Mouse (Mus musculus) right cerebral cortex, postnatal 10 days (tissue): ENCODE results near the gene Cdh23.
A peak's percentile ranks its signal among the peaks of the same experiment; 100 is the strongest.

Experiments used
- DNase-seq, 2 experiments: peaks; one replicate each; pipeline ENCODE4 v3.0.0; 2021; ENCODE audit warnings: low spot score in 2 of 2

Gene Cdh23

DNA sequence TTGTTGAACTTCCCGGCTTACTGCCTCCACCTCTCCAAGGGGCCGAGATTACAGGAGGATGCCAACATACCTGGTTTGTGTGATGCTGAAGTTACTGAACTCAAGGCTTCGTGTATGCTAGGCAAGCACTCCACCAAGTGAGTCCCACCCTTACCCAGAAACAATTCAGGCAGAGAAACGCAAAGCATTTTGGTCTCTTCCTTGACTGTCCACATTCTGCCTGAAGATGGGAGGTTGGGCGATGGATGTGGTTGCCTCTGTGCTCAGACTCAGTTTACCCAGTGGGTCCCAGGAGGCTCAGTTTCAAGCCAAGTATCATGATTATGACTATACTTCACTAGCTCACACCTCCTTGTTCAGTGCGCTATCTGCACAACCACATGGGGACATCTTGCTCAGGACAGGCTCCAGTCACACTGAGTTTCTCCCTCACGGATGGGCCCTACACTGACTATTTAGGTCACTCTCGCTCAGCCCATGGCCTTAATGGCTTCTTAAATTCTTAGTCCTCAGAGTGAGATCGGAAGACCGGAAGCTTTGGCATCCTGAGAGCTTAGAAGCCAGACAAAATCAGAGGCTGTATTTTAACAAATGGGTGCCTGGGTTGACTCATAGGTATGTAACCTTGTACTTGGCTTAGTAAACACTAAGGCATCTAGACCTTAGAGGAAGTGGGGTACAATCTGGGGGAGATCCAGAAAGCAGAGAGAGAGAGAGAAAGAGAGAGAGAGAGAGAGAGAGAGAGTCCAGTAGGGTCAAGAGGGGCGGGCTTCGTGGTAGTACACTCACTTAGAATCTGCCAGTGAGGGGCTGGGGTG, 118.2 kb downstream of the Cdh23 start:
- no peak for DNase-seq

DNA sequence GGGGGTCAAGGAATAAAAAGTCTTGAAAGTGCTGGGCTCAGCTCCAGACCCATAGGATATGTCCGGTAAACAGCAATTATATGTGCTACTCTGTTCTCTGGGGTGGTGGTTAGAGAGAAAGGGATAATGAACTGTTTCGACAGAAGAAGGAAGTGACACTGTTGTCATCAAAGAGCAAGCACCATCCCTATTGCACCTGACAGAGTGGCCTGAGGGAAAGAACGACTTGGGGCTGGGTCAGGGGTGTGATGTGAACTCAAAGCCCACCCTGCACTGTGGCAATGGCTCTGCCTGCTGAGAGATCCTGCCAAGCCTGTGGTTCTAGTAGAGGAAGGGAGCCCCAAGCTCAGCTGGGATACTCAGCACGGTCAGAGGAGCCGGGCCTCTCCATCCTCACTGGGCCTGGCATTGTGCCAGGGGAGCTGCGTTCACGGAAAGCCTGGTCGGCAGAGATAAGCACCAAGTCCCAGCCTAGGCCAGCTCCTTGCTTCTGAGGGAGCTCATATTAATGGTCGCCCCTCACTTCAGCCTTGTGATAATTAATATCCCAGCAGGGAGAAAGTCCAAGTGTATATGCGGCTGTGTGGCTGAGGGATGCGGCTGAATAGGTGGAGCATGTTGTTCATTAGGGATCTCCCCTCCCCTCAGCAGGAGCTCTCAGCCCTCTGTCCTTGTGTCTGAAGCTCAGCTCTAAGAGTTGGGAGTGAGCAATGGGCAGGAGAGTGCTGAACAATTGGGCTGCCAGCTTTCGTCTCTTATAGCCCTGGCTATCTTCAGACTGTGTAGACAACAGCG, 119.0 kb downstream of the Cdh23 start:
- DNase-seq, result peak in 1 of 2 experiments; percentile 36

DNA sequence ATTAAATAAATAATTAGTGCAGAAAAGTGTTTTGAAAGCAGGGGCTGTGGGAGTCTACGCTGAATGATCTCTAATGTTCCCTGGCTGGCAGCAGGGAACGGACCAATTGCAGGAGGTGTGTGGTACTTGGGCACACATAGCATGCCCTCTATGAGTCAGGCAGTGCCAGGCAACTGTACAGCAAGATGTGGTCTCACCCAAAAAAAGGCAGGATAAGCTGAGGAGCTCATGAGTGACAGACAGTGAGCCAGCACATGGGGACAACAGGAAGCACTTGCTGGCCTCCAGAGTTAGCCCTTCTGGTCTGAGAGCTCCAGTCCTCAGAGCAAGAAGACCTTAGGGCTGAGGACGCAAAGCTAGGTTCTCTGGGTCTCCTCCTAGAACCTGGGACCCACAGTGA, 121.4 kb downstream of the Cdh23 start:
- no peak for DNase-seq

DNA sequence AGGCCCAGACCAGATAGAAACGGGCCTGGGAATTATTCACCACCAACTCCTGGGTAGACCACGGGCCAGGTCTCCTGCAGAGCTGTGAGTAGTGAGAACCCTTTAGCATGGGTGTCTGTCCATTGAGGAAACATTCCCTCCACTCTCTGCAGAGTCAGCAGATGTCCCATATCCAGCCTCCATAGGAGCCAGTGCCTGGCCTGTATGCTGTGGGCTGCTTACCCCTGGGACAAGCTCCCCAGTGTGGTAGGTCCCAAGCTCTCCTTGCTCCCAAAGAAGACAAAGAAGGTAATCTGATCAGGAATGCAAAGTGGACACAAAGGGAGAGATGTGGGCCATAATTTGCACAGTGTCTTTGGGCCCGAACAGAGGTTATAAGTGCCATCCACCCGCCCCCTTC, 124.8 kb downstream of the Cdh23 start:
- no peak for DNase-seq

DNA sequence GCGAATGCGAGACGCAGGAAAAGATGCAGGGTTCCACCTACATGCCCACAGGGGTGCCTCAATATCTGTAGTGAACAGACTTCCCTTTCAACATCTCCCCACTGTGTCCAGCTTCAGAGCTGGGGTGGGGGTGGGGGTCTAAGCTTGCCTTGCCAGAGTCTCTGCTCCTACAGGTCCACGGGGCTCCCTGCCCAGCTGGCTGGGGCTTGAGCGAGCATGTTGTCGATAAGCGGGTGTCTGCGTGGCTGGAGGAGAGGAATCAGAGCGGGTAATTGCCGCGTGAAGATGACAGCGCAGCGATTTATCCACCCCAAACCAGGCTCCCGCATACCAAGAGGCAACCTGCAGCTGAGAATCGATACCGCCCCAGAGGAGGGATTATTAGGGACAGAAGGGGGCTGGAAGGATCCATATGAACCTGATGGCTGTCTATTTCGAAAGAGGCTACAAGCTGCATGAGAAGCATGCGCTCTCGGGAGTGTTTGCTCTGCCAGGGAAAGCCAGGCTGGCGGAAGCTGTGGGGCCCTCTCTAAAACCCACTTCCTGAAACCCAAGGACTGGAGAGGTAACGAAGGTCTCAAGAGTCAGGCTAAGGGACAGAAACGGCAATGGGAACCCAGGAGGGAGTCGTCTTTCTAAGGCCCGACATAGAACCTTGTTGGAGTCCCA, 129.8 kb downstream of the Cdh23 start:
- DNase-seq, result no peak

DNA sequence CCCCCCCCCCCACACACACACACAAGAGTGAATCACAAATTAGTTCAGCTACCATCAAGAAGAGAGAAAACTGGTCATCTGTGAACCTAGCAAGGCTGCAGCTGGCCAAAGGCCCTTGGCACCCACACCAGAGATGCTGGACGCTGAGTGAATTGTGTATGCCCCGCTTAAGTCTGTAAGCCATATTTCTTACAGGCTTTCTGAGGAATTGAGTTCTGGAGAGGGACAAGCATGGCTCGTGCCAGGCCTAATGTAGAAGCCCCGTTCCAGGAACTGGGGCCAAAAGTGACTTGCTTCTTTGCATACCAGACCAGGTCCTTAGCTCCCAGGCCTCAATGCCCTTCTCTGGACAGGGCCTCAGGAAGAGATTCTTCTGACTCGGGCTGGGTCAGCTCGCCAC, 132.2 kb downstream of the Cdh23 start:
- DNase-seq, result peak; percentile 39

DNA sequence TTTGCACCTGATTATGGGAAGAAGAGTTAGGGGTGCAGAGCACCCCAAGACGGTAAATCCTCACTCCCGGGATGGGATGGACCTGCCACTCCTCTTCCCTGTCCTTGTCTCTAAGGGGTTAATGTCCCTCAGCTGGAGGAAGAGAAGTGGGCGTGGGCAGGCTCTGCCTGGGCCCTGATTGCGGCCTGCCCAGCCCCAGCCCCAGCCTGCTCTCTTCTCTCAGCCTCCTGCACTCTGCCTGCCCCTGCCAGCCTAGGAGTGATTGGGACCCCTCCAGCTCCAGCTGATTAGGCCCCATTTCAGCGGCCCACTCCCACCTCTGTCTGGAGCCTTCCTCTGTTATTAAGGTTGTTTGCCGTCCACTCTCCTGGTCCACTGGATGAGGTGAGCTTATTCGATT, 133.3 kb downstream of the Cdh23 start:
- no peak for DNase-seq

DNA sequence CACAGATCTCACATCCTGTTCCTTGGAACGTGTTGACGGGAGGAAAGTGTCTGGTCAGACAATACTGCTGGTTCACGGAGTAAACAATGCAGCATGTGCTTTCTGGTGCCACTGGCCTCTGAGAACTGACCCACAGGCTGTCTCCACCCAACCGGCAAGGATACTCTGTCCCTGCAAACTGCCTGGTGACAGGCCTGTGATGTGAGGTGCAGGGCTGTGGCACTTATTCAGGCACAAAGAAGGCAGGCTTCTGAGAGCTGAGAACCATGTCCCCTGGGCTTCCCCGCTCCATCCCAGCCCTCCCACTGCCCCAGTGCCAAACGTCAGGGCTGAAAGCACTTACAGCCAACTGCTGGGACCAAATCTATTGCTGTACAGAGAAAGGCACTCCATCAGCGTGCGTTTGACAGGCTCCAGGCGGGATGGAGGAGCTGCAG, 137.8 kb downstream of the Cdh23 start:
- DNase-seq, result no peak

DNA sequence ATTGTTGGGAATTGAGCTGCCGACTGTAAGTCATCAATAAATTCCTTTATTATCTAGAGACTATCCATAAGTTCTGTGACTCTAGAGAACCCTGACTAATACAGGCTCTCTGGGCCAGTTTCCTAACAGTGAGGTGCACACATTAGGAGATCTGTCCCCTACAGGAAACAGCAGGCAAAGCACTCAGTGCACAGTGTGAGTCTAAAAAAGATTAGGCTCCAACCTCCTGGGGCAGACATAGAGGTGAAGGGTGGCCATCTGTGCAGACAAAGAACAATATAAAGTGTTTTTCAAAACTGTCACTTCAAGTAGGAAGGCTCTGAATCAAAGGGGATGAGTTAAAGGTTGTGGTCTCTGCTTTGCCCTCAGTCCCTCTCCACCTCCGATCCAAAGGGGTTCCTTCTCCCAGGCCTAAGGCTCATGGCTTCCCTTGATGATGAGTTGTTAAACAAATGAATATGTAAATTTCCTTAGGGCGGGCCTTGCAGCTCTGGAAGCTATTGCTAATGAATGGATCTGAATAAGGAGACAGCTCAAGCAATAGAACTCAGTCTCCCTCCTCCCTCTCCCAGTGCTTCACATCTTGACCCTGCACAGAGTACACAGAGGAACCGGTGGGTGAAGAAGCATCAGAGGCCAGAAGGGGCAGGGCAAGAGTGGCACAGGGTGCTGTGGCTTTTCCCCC, 143.2 kb downstream of the Cdh23 start:
- no peak for DNase-seq

DNA sequence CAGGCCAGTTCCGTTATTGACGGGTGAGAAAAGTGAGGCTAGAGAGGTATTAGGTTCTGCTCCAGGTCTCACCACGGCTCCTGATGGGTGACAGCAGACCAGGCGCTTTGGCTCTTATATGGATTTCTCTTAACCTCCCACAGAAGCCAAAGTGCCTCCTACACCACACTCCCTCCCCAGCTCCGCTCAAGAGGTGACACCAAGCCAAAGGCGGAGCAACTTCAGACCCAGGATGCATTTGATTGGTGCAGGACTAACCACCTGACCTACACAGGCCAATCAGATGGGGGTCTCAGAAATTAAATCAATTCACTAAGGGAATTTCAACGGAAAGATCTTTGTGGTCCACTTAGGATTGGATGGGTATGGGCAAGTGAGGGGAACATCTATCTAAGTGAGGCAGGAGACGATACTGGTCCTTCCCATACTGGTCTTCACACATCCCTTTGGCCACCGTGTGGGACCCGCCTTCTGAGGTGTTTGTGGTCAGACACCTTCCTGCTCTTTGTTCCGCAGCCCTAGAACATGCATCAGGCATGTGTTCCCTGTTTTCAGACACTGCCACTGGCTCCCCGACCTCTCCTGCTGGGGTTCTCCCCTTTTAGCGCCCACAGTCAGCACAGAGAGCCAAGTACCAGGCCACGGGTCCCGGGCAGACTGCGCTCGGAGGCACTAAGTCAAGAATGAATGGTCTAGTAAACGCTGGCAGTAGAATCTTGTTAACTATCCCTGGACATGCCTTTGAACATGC, 157.0 kb downstream of the Cdh23 start:
- DNase-seq, result no peak

DNA sequence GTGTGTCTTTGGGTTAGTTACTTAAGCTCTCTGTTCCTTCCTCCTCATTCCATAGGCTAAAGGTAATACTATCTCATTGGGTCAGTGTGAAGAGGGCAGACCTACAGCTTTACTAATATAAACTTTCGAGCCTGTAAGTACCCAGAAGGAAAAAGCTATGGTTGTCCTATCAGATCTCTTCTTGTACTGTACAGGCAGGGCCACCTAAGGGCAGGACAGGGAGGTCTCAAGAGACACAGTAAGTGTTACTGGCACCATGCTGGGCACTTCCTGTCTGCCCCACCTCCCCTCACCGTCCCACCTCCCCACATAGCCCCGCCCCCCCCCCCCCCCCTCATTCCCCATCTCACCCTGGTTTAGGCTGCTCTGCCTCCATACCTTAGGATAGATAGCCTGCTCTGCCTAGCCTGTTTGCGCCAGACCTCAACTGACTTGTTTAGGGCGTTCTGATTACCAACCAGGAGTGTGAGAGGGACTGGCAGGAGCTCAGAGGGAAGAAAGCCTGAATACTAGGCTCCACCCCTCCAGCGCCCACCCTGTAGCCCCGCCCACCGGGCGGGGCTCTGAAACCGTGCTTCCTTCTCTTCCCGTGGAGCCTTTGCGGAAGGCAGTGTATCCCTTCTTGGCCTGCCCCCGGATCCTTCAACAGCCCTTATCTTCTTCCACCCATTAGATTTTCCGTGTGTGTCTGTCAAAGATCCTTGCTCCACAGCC, 160.0 kb downstream of the Cdh23 start:
- DNase-seq, result no peak

DNA sequence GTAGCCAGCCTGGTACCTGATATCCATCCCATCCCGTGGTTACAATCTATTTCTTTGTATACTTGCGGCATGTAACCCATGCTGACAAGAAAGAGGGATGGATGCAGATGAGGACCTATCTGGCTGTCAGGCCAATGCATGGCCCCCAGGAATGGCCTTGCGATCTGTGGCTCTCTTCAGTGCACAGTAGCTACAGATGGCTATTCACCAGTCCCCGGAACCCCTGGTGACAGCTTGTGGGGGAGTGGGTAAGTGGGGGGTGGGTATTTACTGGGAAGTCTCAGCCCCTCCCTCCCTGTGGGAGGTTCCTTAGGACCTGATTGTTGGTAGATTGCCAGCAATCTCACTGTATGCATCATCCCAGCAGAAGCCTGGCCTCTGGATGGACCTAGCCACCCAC, 163.8 kb downstream of the Cdh23 start:
- no peak for DNase-seq

DNA sequence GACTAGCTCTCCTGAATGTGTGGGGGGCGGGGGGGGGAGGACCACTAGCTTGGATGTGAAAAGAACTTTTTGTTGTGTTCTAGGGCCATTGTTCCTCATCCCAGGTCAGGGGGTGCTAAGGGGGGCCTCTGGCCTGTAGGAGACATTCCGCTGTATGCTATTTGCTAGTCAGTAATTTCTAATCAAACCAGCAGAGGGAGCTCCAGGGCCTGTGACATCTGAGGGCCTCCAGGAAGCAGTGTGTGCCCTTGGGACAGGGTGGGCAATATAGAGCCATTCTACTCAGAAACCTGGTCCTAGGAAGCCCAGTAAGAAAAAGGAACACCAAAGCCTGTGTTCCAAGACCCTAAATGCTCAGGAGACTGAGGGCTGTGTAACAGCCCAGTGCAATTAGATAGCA, 164.9 kb downstream of the Cdh23 start:
- peak in 1 of 2 experiments; percentile 41 for DNase-seq

DNA sequence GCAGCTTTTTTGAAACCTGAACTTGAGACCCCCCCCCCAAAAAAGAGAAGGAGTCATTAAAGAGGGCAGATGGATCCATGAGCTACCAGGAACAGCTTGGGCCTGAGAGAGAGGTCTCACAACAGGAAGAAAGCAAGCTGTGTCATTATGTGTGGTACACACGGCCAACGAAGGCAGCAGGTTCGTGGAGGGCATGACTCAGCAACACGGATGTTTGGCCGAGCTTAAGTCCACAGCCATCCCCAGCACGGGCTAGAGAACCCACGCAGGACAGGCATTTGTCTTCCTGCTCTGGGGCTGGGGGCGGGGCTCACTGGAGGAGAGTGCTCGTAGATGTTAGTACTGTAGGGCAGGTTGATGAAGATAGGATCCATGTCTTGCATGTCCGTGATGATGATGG, 165.7 kb downstream of the Cdh23 start:
- DNase-seq, result no peak

DNA sequence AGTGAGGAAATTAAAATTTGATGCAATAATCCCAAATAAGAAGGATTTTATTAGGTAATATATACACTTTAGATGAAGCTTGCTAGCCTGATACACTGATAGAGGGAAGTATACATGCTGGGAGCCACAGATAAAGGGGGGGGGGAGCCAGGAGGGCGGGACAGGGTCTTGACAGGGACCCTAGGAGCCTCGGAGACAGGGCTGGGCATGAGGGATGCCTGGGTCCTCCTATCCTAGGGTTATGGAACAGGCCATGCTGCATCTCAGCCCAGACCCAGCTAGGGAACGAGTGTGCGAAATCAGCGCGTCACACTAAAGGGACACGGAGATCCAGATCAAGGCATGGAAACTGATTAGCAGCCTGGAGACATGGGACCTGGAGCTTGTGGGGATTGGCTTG, 168.3 kb downstream of the Cdh23 start:
- DNase-seq, result no peak

DNA sequence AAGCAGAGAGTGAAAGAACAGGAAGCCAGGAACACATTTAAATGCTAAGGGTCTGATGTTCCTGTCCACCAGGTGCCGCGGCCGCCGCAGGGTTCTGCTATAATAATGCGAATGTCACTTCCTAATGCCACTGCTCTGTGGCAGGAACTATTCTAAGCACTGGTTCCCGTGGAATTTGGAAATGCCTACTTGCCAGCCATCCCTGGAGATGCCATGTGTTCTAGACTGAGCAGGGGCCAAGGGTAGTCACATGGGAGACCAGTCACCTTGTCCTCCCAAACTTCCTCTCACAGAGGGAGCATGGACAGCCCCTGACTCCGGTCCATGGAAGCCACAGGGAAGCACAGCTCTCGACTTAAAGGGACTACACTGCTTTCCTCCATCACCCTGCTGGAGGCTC, 171.2 kb downstream of the Cdh23 start:
- DNase-seq, result no peak

DNA sequence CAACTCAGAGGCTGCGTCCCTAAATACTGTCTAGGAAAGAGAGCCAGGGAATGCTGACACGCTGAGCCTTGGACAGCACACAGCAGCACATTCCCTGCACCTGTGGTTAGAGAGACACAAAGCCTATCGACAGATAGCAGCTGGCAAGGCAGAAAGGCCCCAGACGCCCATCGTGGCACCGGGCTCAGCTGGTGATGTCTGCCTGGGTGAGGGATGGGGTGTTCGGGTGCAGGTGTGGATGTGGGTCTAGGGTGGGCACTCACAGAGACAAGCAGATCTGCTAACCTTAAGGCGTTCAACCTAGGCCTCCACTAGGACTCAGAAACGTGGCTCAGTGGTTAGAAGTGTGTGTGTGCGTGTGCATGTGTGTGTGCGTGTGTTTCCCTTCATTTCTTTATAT, 180.0 kb downstream of the Cdh23 start:
- no peak for DNase-seq

DNA sequence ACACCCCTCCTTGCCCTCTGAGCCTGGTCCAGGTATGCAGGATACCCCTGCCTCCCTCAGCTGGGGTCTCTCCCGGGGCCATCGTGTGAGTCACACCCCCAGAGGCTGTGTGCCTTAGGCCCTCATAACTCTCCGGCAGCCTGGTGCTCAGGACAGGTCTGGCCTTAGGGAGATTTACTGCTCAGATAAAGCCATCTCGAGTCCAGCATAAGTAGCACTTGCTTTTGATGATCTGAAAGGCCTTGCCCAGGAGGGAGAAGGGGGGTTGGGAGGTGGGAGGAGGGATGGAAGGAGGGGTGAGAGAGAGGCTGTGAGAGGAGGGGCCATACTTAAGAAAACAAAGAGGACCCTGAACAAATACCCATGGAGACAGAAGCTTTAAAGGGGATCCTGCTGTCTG, 197.8 kb downstream of the Cdh23 start:
- DNase-seq, result no peak

DNA sequence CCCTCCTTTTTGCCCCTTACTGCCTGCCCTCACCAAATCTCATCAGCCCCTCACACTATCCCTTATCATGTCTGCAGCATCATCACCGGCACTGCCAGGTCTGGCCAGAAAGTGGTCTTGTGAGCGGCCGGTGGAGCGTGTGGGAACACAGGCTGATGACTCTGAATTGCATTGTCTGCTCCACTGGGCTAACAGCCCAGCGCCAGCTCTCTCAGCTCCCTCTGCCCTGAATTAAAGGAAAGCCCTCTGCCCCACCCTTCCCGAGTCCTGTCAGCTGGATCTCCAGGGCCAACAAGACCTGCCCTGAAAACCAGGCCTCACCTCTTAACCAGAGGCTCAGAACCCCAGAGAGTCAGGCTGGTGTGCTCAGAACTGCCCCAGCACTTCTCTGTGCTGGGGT, 201.2 kb downstream of the Cdh23 start:
- no peak for DNase-seq

DNA sequence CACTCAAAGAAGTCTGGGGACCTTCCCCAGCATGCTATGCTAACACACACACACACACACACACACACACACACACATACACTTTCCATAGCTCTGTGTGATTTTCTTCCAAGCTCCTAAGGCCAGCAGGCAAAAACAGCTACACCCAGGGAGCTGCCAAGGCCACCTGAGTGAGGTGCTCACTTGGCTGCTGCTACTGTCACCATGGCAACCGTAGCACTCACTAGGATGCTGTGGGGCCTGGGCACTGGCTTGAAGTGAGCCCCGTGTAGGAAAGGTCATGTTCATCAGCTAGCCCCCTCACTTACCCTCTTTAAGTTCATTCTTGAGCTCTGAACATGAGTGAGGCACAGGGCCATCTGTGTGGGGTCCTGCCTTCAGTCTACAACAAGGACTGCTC, 204.8 kb downstream of the Cdh23 start:
- peak in 1 of 2 experiments; percentile 26 for DNase-seq

DNA sequence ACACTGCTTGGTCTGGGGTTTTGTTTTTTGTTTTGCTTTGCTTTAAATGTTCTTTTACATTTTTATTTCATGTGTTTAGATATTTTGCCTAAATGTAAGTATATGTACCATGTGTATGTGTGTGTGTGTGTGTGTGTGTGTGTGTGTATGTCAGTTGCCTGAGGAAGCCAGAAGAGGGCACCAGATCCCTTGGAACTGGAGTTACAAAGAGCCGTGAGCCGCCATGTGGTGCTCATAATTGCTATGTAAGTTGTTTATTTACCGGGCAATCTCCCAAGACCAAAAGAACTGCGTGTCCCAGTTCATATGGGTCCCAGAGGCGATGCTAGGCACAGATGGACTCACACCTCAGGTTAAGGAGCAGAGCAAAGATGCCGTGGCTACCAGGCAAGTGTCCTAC, 214.9 kb downstream of the Cdh23 start:
- no peak for DNase-seq
